ENCODE assay signal across 32 mouse cellular contexts in the genomic region with DNA sequence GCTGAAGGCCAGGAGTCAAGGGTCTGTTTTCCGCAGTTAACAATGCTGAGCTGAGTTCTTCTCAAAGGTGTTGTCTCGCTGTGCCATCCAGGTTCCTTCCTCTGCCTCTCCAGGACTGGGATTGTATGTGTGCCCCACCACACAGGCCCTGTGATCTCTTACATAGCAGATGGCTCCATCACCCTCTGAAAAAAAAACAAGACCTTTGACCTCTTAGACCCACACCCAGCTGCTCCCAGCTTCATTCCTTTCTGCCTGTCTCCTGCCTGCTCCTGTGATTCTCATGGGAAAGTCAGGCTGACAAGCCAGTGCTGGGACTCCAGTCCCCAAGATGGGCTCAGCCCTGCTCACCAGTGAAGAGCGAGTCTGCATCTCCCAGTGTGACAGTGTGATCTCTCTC. TPM values are rescaled to one million over a fixed set of nuclear protein-coding genes. Genes with fewer than 3 reads are reported as not detected.
DNase-seq lines count a peak whose midpoint lies in the region; ATAC-seq and TF ChIP-seq lines count a peak whose summit lies in the region.
"Had no signal": no experiment of that assay in that cellular context is flagged by ENCODE, and none has a peak within 500 bp of the region (broad histone marks: within the 10 kb centered on the region; RNA-seq: fewer than 3 reads in every experiment).

No protein-coding gene starts in this region.

- H3K27ac ChIP-seq in heart, embryonic 10.5 days = peak overlapping the region; percentile 93
- peak overlapping the region; percentile 68 for H3K27ac ChIP-seq in hindbrain, embryonic 10.5 days
- no peak overlapping the region for H3K27ac ChIP-seq in hindbrain, postnatal 0 days
- H3K27ac ChIP-seq in stomach, embryonic 14.5 days (ENCODE audit: low read length) = peak overlapping the region; percentile 89; the same call in 1 of the 2 replicates
- H3K27ac ChIP-seq in stomach, postnatal 0 days (replicated peaks) = no peak overlapping the region
- no peak overlapping the region for H3K27ac ChIP-seq in forebrain, embryonic 16.5 days (ENCODE audit: low read length)
- H3K27ac ChIP-seq: forebrain, embryonic 10.5 days; hindbrain, embryonic 15.5 days; kidney, embryonic 15.5 days; liver, embryonic 13.5 days; midbrain, embryonic 15.5 days had no signal

- H3K9me3 ChIP-seq in heart, embryonic 10.5 days = no peaks in the 10 kb centered on the region
- no peaks in the 10 kb centered on the region for H3K9me3 ChIP-seq in hindbrain, embryonic 10.5 days
- H3K9me3 ChIP-seq in hindbrain, postnatal 0 days (ENCODE audit: low read length) = no peaks in the 10 kb centered on the region
- no peaks in the 10 kb centered on the region for H3K9me3 ChIP-seq in stomach, embryonic 14.5 days (ENCODE audit: control insufficient read depth, low read depth, low read length)
- H3K9me3 ChIP-seq in stomach, postnatal 0 days (ENCODE audit: control insufficient read depth, low read length) = no peaks in the 10 kb centered on the region
- H3K9me3 ChIP-seq in forebrain, embryonic 16.5 days (ENCODE audit: control insufficient read depth, low read length) = no peaks in the 10 kb centered on the region
- H3K9me3 ChIP-seq: forebrain, embryonic 10.5 days; hindbrain, embryonic 15.5 days; kidney, embryonic 15.5 days; liver, embryonic 13.5 days; midbrain, embryonic 15.5 days had no signal

- no peak overlapping the region for H3K4me3 ChIP-seq in heart, embryonic 10.5 days
- H3K4me3 ChIP-seq in hindbrain, embryonic 10.5 days = no peak overlapping the region
- no peak overlapping the region for H3K4me3 ChIP-seq in hindbrain, postnatal 0 days (ENCODE audit: low read length)
- no peak overlapping the region for H3K4me3 ChIP-seq in stomach, embryonic 14.5 days (ENCODE audit: low read depth, low read length)
- no peak overlapping the region for H3K4me3 ChIP-seq in stomach, postnatal 0 days (ENCODE audit: low read depth, low read length)
- no peak overlapping the region for H3K4me3 ChIP-seq in forebrain, embryonic 16.5 days (replicated peaks; ENCODE audit: low read length)
- H3K4me3 ChIP-seq: forebrain, embryonic 10.5 days; hindbrain, embryonic 15.5 days; kidney, embryonic 15.5 days; liver, embryonic 13.5 days; midbrain, embryonic 15.5 days; myocyte had no signal

- H3K4me1 ChIP-seq in heart, embryonic 10.5 days = peaks cover 72% of the 10 kb centered on the region
- peaks cover 25% of the 10 kb centered on the region for H3K4me1 ChIP-seq in hindbrain, embryonic 10.5 days (replicated peaks)
- H3K4me1 ChIP-seq in hindbrain, postnatal 0 days (ENCODE audit: insufficient read depth, low read length) = no peaks in the 10 kb centered on the region
- H3K4me1 ChIP-seq in stomach, embryonic 14.5 days (ENCODE audit: control insufficient read depth, insufficient read depth, low read length) = peaks cover 15% of the 10 kb centered on the region; the same call in 1 of the 2 replicates
- H3K4me1 ChIP-seq in stomach, postnatal 0 days (replicated peaks; ENCODE audit: control insufficient read depth, insufficient read depth) = no peaks in the 10 kb centered on the region; the same call in 1 of the 2 replicates
- no peaks in the 10 kb centered on the region for H3K4me1 ChIP-seq in forebrain, embryonic 16.5 days (replicated peaks; ENCODE audit: control insufficient read depth, insufficient read depth, low read length)
- H3K4me1 ChIP-seq: hindbrain, embryonic 15.5 days; midbrain, embryonic 15.5 days had no signal

- no peak overlapping the region for H3K4me2 ChIP-seq in hindbrain, postnatal 0 days (ENCODE audit: low read depth, low read length)
- H3K4me2 ChIP-seq in stomach, embryonic 14.5 days (replicated peaks; ENCODE audit: low read depth, low read length) = no peak overlapping the region
- no peak overlapping the region for H3K4me2 ChIP-seq in stomach, postnatal 0 days (replicated peaks; ENCODE audit: low read depth)
- no peak overlapping the region for H3K4me2 ChIP-seq in forebrain, embryonic 16.5 days (ENCODE audit: low read length)
- H3K4me2 ChIP-seq: hindbrain, embryonic 15.5 days; kidney, embryonic 15.5 days; liver, embryonic 13.5 days; midbrain, embryonic 15.5 days had no signal

- 53% methylated on average over 3 of the region's 3 CpGs for WGBS in heart, embryonic 10.5 days
- 46% methylated on average over 3 of the region's 3 CpGs for WGBS in hindbrain, embryonic 10.5 days
- 65% methylated on average over 3 of the region's 3 CpGs for WGBS in hindbrain, postnatal 0 days
- WGBS in stomach, embryonic 14.5 days = 56% methylated on average over 3 of the region's 3 CpGs
- 69% methylated on average over 3 of the region's 3 CpGs for WGBS in stomach, postnatal 0 days
- WGBS in forebrain, embryonic 16.5 days = 74% methylated on average over 3 of the region's 3 CpGs

- no peak overlapping the region for H3K9ac ChIP-seq in hindbrain, postnatal 0 days (replicated peaks; ENCODE audit: low read length)
- H3K9ac ChIP-seq in stomach, embryonic 14.5 days (replicated peaks; ENCODE audit: low read depth, low read length) = no peak overlapping the region
- no peak overlapping the region for H3K9ac ChIP-seq in stomach, postnatal 0 days (ENCODE audit: low read length)
- H3K9ac ChIP-seq in forebrain, embryonic 16.5 days (replicated peaks; ENCODE audit: low read depth, low read length) = no peak overlapping the region
- H3K9ac ChIP-seq: forebrain, postnatal 0 days; hindbrain, embryonic 15.5 days; kidney, embryonic 15.5 days; liver, embryonic 13.5 days; midbrain, embryonic 15.5 days had no signal

- no peak for ATAC-seq in hindbrain, postnatal 0 days
- ATAC-seq in stomach, embryonic 14.5 days (ENCODE audit: insufficient number of reproducible peaks, insufficient read depth, low FRiP score, low read depth) = no peak
- no peak for ATAC-seq in stomach, postnatal 0 days (ENCODE audit: low FRiP score, low TSS enrichment)
- ATAC-seq in forebrain, embryonic 16.5 days = no peak
- ATAC-seq: activated CD4-positive, CD25-positive, alpha-beta regulatory T cell, adult 4 months; forebrain, postnatal 0 days; midbrain, embryonic 15.5 days had no signal

- no peak for TF ChIP-seq EP300 in stomach, postnatal 0 days (optimal IDR thresholded peaks at IDR 0.05)

- TF ChIP-seq CTCF in hindbrain, postnatal 0 days (IDR thresholded peaks at IDR 0.05; ENCODE audit: low read depth) = no peak
- no peak for TF ChIP-seq CTCF in stomach, postnatal 0 days (IDR thresholded peaks at IDR 0.05; ENCODE audit: low read depth)

- H3K27me3 ChIP-seq in heart, embryonic 10.5 days (ENCODE audit: insufficient read depth, poor library complexity, severe bottlenecking) = no peaks in the 10 kb centered on the region
- no peaks in the 10 kb centered on the region for H3K27me3 ChIP-seq in hindbrain, embryonic 10.5 days (ENCODE audit: insufficient read depth, poor library complexity, severe bottlenecking)
- no peaks in the 10 kb centered on the region for H3K27me3 ChIP-seq in hindbrain, postnatal 0 days (ENCODE audit: insufficient read depth, low read length)
- no peaks in the 10 kb centered on the region for H3K27me3 ChIP-seq in stomach, embryonic 14.5 days (ENCODE audit: control insufficient read depth, insufficient read depth, low read length)
- no peaks in the 10 kb centered on the region for H3K27me3 ChIP-seq in stomach, postnatal 0 days (ENCODE audit: control insufficient read depth, insufficient read depth, low read length)
- H3K27me3 ChIP-seq in forebrain, embryonic 16.5 days (replicated peaks; ENCODE audit: control insufficient read depth, insufficient read depth, low read length) = no peaks in the 10 kb centered on the region
- H3K27me3 ChIP-seq: hindbrain, embryonic 15.5 days; kidney, embryonic 15.5 days; liver, embryonic 13.5 days; midbrain, embryonic 15.5 days had no signal

- H3K36me3 ChIP-seq in heart, embryonic 10.5 days = no peaks in the 10 kb centered on the region
- no peaks in the 10 kb centered on the region for H3K36me3 ChIP-seq in hindbrain, embryonic 10.5 days
- H3K36me3 ChIP-seq in hindbrain, postnatal 0 days (ENCODE audit: insufficient read depth, low read length) = no peaks in the 10 kb centered on the region
- no peaks in the 10 kb centered on the region for H3K36me3 ChIP-seq in stomach, embryonic 14.5 days (ENCODE audit: control insufficient read depth, insufficient read depth, low read length)
- H3K36me3 ChIP-seq in stomach, postnatal 0 days (ENCODE audit: control insufficient read depth, insufficient read depth, low read length) = no peaks in the 10 kb centered on the region
- no peaks in the 10 kb centered on the region for H3K36me3 ChIP-seq in forebrain, embryonic 16.5 days (ENCODE audit: control insufficient read depth, insufficient read depth)
- H3K36me3 ChIP-seq: forebrain, embryonic 10.5 days; hindbrain, embryonic 15.5 days; kidney, embryonic 15.5 days; liver, embryonic 13.5 days; midbrain, embryonic 15.5 days had no signal

- DNase-seq in heart, embryonic 10.5 days (ENCODE audit: low spot score) = no peak
- no peak for DNase-seq in heart, adult 11 months
- DNase-seq in hindbrain, embryonic 10.5 days (ENCODE audit: low spot score) = peak; percentile 43
- no peak for DNase-seq in hindbrain, postnatal 0 days (ENCODE audit: low spot score)
- DNase-seq in stomach, postnatal 0 days (ENCODE audit: low spot score) = no peak
- DNase-seq in yolk sac, embryonic 10.5 days (ENCODE audit: low spot score) = peak; percentile 71
- DNase-seq: adrenal gland, postnatal 10 days; cerebellum, adult 18-20 months; cerebellum, postnatal 14 days; forebrain, postnatal 0 days; gastrocnemius, postnatal 36 days; kidney, adult 11 months; kidney, postnatal 36 days; liver, embryonic 13.5 days; lung, adult 2 months; lung, postnatal 14 days; thymus, postnatal 14 days had no signal

RNA-seq across cellular contexts. Expression of a gene that starts 25.2 kb away (rescaled TPM):
- 0.34 TPM in 1 of 2 replicates, not detected in the other for polyA plus RNA-seq in heart, embryonic 10.5 days (2016; fragmentation: Nextera tagmentation; extraction: Ambion mirVana)
- not detected in 2 replicates for polyA plus RNA-seq in hindbrain, embryonic 10.5 days (2016; fragmentation: Nextera tagmentation; extraction: Ambion mirVana)
- not detected in 2 replicates for total RNA-seq in hindbrain, postnatal 0 days (2014; rRNA removed)
- polyA plus RNA-seq in hindbrain, postnatal 0 days (2015; fragmentation: Nextera tagmentation; extraction: Ambion mirVana) = not detected in 2 replicates
- polyA plus RNA-seq in stomach, embryonic 14.5 days (2014; fragmentation: Nextera tagmentation; extraction: Ambion mirVana) = not detected in 2 replicates
- not detected in 2 replicates for polyA plus RNA-seq in stomach, postnatal 0 days (2015; fragmentation: Nextera tagmentation; extraction: Ambion mirVana)
- polyA plus RNA-seq in forebrain, embryonic 16.5 days (2015; fragmentation: Nextera tagmentation; extraction: Ambion mirVana) = not detected in 2 replicates
- total RNA-seq: adrenal gland, postnatal 10 days; forebrain, postnatal 0 days; gastrocnemius, postnatal 36 days; layer of hippocampus, adult 8-10 months; left cerebral cortex, postnatal 25 days; megakaryocyte progenitor cell, adult 5-6 weeks had no signal
- polyA plus RNA-seq: activated CD4-positive, CD25-positive, alpha-beta regulatory T cell, adult 4 months; forebrain, embryonic 10.5 days; forebrain, postnatal 0 days; hindbrain, embryonic 15.5 days; kidney, embryonic 15.5 days; limb, embryonic 14.5 days; liver, embryonic 13.5 days; lung, adult 2 months; midbrain, embryonic 15.5 days; myocyte; neural tube, embryonic 14.5 days had no signal

RNA-seq across cellular contexts. Expression of a gene that starts 31.6 kb away (rescaled TPM):
- polyA plus RNA-seq in heart, embryonic 10.5 days (2016; fragmentation: Nextera tagmentation; extraction: Ambion mirVana) = not detected in 2 replicates
- polyA plus RNA-seq in hindbrain, embryonic 10.5 days (2016; fragmentation: Nextera tagmentation; extraction: Ambion mirVana) = not detected in 2 replicates
- not detected in 2 replicates for total RNA-seq in hindbrain, postnatal 0 days (2014; rRNA removed)
- polyA plus RNA-seq in hindbrain, postnatal 0 days (2015; fragmentation: Nextera tagmentation; extraction: Ambion mirVana) = not detected in 2 replicates
- polyA plus RNA-seq in stomach, embryonic 14.5 days (2014; fragmentation: Nextera tagmentation; extraction: Ambion mirVana) = not detected in 2 replicates
- not detected in 2 replicates for polyA plus RNA-seq in stomach, postnatal 0 days (2015; fragmentation: Nextera tagmentation; extraction: Ambion mirVana)
- not detected in 2 replicates for polyA plus RNA-seq in forebrain, embryonic 16.5 days (2015; fragmentation: Nextera tagmentation; extraction: Ambion mirVana)
- total RNA-seq: adrenal gland, postnatal 10 days; forebrain, postnatal 0 days; gastrocnemius, postnatal 36 days; layer of hippocampus, adult 8-10 months; left cerebral cortex, postnatal 25 days; megakaryocyte progenitor cell, adult 5-6 weeks had no signal
- polyA plus RNA-seq: activated CD4-positive, CD25-positive, alpha-beta regulatory T cell, adult 4 months; embryonic facial prominence, embryonic 11.5 days; forebrain, embryonic 10.5 days; forebrain, postnatal 0 days; heart, embryonic 16.5 days; hindbrain, embryonic 15.5 days; kidney, embryonic 15.5 days; limb, embryonic 14.5 days; liver, embryonic 13.5 days; lung, adult 2 months; midbrain, embryonic 15.5 days; myocyte; neural tube, embryonic 14.5 days had no signal

RNA-seq across cellular contexts. Expression of a gene that starts 45.0 kb away (rescaled TPM):
- 7.7 and 12.5 TPM in 2 replicates for polyA plus RNA-seq in heart, embryonic 10.5 days (2016; fragmentation: Nextera tagmentation; extraction: Ambion mirVana)
- polyA plus RNA-seq in hindbrain, embryonic 10.5 days (2016; fragmentation: Nextera tagmentation; extraction: Ambion mirVana) = 0.63 and 1.1 TPM in 2 replicates
- 22.7 and 25.4 TPM in 2 replicates for total RNA-seq in hindbrain, postnatal 0 days (2014; rRNA removed)
- 17.2 and 19.9 TPM in 2 replicates for polyA plus RNA-seq in hindbrain, postnatal 0 days (2015; fragmentation: Nextera tagmentation; extraction: Ambion mirVana)
- polyA plus RNA-seq in stomach, embryonic 14.5 days (2014; fragmentation: Nextera tagmentation; extraction: Ambion mirVana) = 1.2 and 2.5 TPM in 2 replicates
- 9.9 and 12.0 TPM in 2 replicates for polyA plus RNA-seq in stomach, postnatal 0 days (2015; fragmentation: Nextera tagmentation; extraction: Ambion mirVana)
- 2.6 and 3.8 TPM in 2 replicates for polyA plus RNA-seq in forebrain, embryonic 16.5 days (2015; fragmentation: Nextera tagmentation; extraction: Ambion mirVana)
- total RNA-seq: megakaryocyte progenitor cell, adult 5-6 weeks had no signal

RNA-seq across cellular contexts. Expression of a gene that starts 54.0 kb away (rescaled TPM):
- 0.55 and 0.92 TPM in 2 replicates for polyA plus RNA-seq in heart, embryonic 10.5 days (2016; fragmentation: Nextera tagmentation; extraction: Ambion mirVana)
- 1.5 TPM in 1 of 2 replicates, not detected in the other for polyA plus RNA-seq in hindbrain, embryonic 10.5 days (2016; fragmentation: Nextera tagmentation; extraction: Ambion mirVana)
- 1.0 TPM in 1 of 2 replicates, not detected in the other for total RNA-seq in hindbrain, postnatal 0 days (2014; rRNA removed)
- 2.1 and 2.9 TPM in 2 replicates for polyA plus RNA-seq in hindbrain, postnatal 0 days (2015; fragmentation: Nextera tagmentation; extraction: Ambion mirVana)
- not detected in 2 replicates for polyA plus RNA-seq in stomach, embryonic 14.5 days (2014; fragmentation: Nextera tagmentation; extraction: Ambion mirVana)
- 0.80 and 0.81 TPM in 2 replicates for polyA plus RNA-seq in stomach, postnatal 0 days (2015; fragmentation: Nextera tagmentation; extraction: Ambion mirVana)
- not detected in 2 replicates for polyA plus RNA-seq in forebrain, embryonic 16.5 days (2015; fragmentation: Nextera tagmentation; extraction: Ambion mirVana)
- polyA plus RNA-seq: activated CD4-positive, CD25-positive, alpha-beta regulatory T cell, adult 4 months; embryonic facial prominence, embryonic 11.5 days; forebrain, embryonic 10.5 days; forebrain, postnatal 0 days; heart, embryonic 16.5 days; liver, embryonic 13.5 days had no signal

RNA-seq across cellular contexts. Expression of a gene that starts 54.3 kb away (rescaled TPM):
- not detected in 2 replicates for polyA plus RNA-seq in heart, embryonic 10.5 days (2016; fragmentation: Nextera tagmentation; extraction: Ambion mirVana)
- not detected in 2 replicates for polyA plus RNA-seq in hindbrain, embryonic 10.5 days (2016; fragmentation: Nextera tagmentation; extraction: Ambion mirVana)
- not detected in 2 replicates for total RNA-seq in hindbrain, postnatal 0 days (2014; rRNA removed)
- polyA plus RNA-seq in hindbrain, postnatal 0 days (2015; fragmentation: Nextera tagmentation; extraction: Ambion mirVana) = not detected in 2 replicates
- not detected in 2 replicates for polyA plus RNA-seq in stomach, embryonic 14.5 days (2014; fragmentation: Nextera tagmentation; extraction: Ambion mirVana)
- polyA plus RNA-seq in stomach, postnatal 0 days (2015; fragmentation: Nextera tagmentation; extraction: Ambion mirVana) = not detected in 2 replicates
- not detected in 2 replicates for polyA plus RNA-seq in forebrain, embryonic 16.5 days (2015; fragmentation: Nextera tagmentation; extraction: Ambion mirVana)
- total RNA-seq: adrenal gland, postnatal 10 days; forebrain, postnatal 0 days; gastrocnemius, postnatal 36 days; layer of hippocampus, adult 8-10 months; left cerebral cortex, postnatal 25 days; megakaryocyte progenitor cell, adult 5-6 weeks had no signal
- polyA plus RNA-seq: activated CD4-positive, CD25-positive, alpha-beta regulatory T cell, adult 4 months; embryonic facial prominence, embryonic 11.5 days; forebrain, embryonic 10.5 days; forebrain, postnatal 0 days; heart, embryonic 16.5 days; hindbrain, embryonic 15.5 days; kidney, embryonic 15.5 days; limb, embryonic 14.5 days; liver, embryonic 13.5 days; lung, adult 2 months; midbrain, embryonic 15.5 days; myocyte; neural tube, embryonic 14.5 days had no signal

Comparison
In these comparisons a context has a peak if more than half of its experiments do, and no peak if none do; other contexts are left out.
1. DNase-seq: peak in hindbrain, embryonic 10.5 days (single experiment) and yolk sac, embryonic 10.5 days (single experiment); none in heart, embryonic 10.5 days (single experiment), heart, adult 11 months (single experiment), hindbrain, postnatal 0 days (single experiment) and stomach, postnatal 0 days (single experiment).
2. H3K27ac ChIP-seq: peak in heart, embryonic 10.5 days (single experiment), hindbrain, embryonic 10.5 days (single experiment) and stomach, embryonic 14.5 days (single experiment); none in hindbrain, postnatal 0 days (single experiment), stomach, postnatal 0 days (single experiment) and forebrain, embryonic 16.5 days (single experiment).